29 mouse cellular contexts compared by ENCODE assay signal in the genomic region with DNA sequence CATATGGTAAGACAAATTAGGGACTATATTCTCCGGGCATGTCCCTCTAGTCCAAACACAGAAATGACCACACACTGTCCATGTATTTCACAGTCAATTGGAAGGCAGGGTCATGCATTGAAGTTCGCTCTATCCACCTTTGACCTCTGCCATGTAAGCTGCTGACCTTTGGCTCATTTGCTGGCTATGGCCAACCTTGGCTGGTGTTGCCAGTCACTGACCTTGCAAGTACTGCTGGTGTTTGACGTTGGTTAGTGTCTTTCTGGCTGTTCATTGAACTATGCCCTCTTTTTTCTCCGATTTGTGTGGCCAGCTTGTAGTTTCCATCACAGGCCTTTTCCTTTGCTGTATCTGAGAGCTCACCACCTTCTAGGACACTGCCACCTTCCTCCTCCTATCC.
DNase-seq lines count a peak whose midpoint lies in the region; ATAC-seq and TF ChIP-seq lines count a peak whose summit lies in the region.
"Had no signal": no experiment of that assay in that cellular context is flagged by ENCODE, and none has a peak within 500 bp of the region (broad histone marks: within the 10 kb centered on the region; RNA-seq: fewer than 3 reads in every experiment).

No protein-coding gene starts in this region.

- H3K27ac ChIP-seq in liver, adult 2 months (replicated peaks; ENCODE audit: insufficient read depth, low read depth, low read length), result peak overlapping the region; percentile 83
- H3K27ac ChIP-seq in liver, embryonic 12.5 days, result no peak overlapping the region
- H3K27ac ChIP-seq: embryonic facial prominence, embryonic 12.5 days; hindbrain, embryonic 12.5 days; hindbrain, postnatal 0 days; intestine, embryonic 15.5 days; limb, embryonic 10.5 days; limb, embryonic 15.5 days; macrophage; midbrain, embryonic 15.5 days had no signal

- H3K4me2 ChIP-seq in liver, embryonic 12.5 days, result no peak overlapping the region
- H3K4me2 ChIP-seq: embryonic facial prominence, embryonic 12.5 days; heart, embryonic 11.5 days; hindbrain, embryonic 12.5 days; intestine, embryonic 15.5 days; limb, embryonic 15.5 days; midbrain, embryonic 15.5 days had no signal

- H3K27me3 ChIP-seq in liver, adult 2 months (ENCODE audit: control insufficient read depth, insufficient read depth, low read length), result no peaks in the 10 kb centered on the region
- H3K27me3 ChIP-seq in liver, embryonic 12.5 days (replicated peaks), result no peaks in the 10 kb centered on the region
- H3K27me3 ChIP-seq: CH12.LX; embryonic facial prominence, embryonic 12.5 days; hindbrain, embryonic 12.5 days; intestine, embryonic 15.5 days; limb, embryonic 15.5 days; midbrain, embryonic 15.5 days had no signal

- DNase-seq in adrenal gland, adult 2 months, result peak; percentile 52
- DNase-seq in adrenal gland, postnatal 4 days (ENCODE audit: low spot score in 2 of 2), result no peak
- peak; percentile 26 for DNase-seq in kidney, adult 18-20 months
- DNase-seq in kidney, postnatal 10 days, result no peak
- peak; percentile 100 for DNase-seq in liver, adult 2 months (ENCODE audit: extremely low read depth, low read depth, low spot score)
- DNase-seq in kidney, postnatal 36 days, result peak; percentile 64 to 66
- DNase-seq: cerebellum, adult 11 months; cerebellum, adult 9-10 months; embryo, embryonic 11 days; gastrocnemius, postnatal 14 days; heart, postnatal 36 days; layer of hippocampus, adult 9-11 months; lung, adult 2 months; lung, postnatal 10 days; right cerebral cortex, postnatal 25 days; thymus, postnatal 14 days had no signal

- H3K9me3 ChIP-seq in liver, embryonic 12.5 days (replicated peaks), result no peaks in the 10 kb centered on the region
- H3K9me3 ChIP-seq: embryonic facial prominence, embryonic 12.5 days; hindbrain, embryonic 12.5 days; intestine, embryonic 15.5 days; limb, embryonic 10.5 days; limb, embryonic 15.5 days; midbrain, embryonic 15.5 days had no signal

- TF ChIP-seq POLR2A in liver, adult 2 months (IDR thresholded peaks at IDR 0.05; ENCODE audit: extremely low read depth, insufficient read depth, low read length), result no peak

- peak overlapping the region; percentile 28; the same call in 1 of the 2 replicates for H3K9ac ChIP-seq in liver, adult 2 months (ENCODE audit: low read depth, low read length)
- H3K9ac ChIP-seq in liver, embryonic 12.5 days, result no peak overlapping the region
- H3K9ac ChIP-seq: embryonic facial prominence, embryonic 12.5 days; hindbrain, embryonic 12.5 days; intestine, embryonic 15.5 days; limb, embryonic 15.5 days; midbrain, embryonic 15.5 days had no signal

- no peaks in the 10 kb centered on the region for H3K36me3 ChIP-seq in liver, adult 2 months (ENCODE audit: control insufficient read depth, insufficient read depth, low read length)
- H3K36me3 ChIP-seq in liver, embryonic 12.5 days, result no peaks in the 10 kb centered on the region
- H3K36me3 ChIP-seq: embryonic facial prominence, embryonic 12.5 days; hindbrain, embryonic 12.5 days; intestine, embryonic 15.5 days; limb, embryonic 10.5 days; limb, embryonic 15.5 days; midbrain, embryonic 15.5 days had no signal

- no peak for TF ChIP-seq CTCF in liver, adult 2 months (IDR thresholded peaks at IDR 0.05; ENCODE audit: low read depth, low read length)

- 24% methylated on average over 4 of the region's 4 CpGs for WGBS in liver, adult 2 months
- WGBS in liver, embryonic 12.5 days (ENCODE audit: insufficient replicate concordance), result 50% methylated on average over 4 of the region's 4 CpGs

- no peak overlapping the region for H3K4me3 ChIP-seq in liver, adult 2 months (ENCODE audit: insufficient read depth, low read depth, low read length)
- no peak overlapping the region for H3K4me3 ChIP-seq in liver, embryonic 12.5 days
- H3K4me3 ChIP-seq: embryonic facial prominence, embryonic 12.5 days; hindbrain, embryonic 12.5 days; intestine, embryonic 15.5 days; limb, embryonic 10.5 days; limb, embryonic 15.5 days; midbrain, embryonic 15.5 days had no signal

- no peak for ATAC-seq in liver, embryonic 12.5 days
- ATAC-seq: activated CD4-positive, CD25-positive, alpha-beta regulatory T cell, adult 4 months; forebrain, embryonic 14.5 days; hindbrain, postnatal 0 days; intestine, embryonic 15.5 days; midbrain, embryonic 15.5 days had no signal

- H3K4me1 ChIP-seq in liver, adult 2 months (ENCODE audit: control insufficient read depth, insufficient read depth, low read length), result peaks cover 11% of the 10 kb centered on the region
- no peaks in the 10 kb centered on the region for H3K4me1 ChIP-seq in liver, embryonic 12.5 days
- H3K4me1 ChIP-seq: intestine, embryonic 15.5 days had no signal

- no peaks in the 10 kb centered on the region for H3K79me2 ChIP-seq in liver, adult 2 months (ENCODE audit: control insufficient read depth, insufficient read depth, low read length)

Comparison
In these comparisons a context has a peak if more than half of its experiments do, and no peak if none do; other contexts are left out.
1. DNase-seq: peak in adrenal gland, adult 2 months (single experiment), kidney, adult 18-20 months (single experiment), liver, adult 2 months (single experiment) and kidney, postnatal 36 days (2 of 2); none in adrenal gland, postnatal 4 days (0 of 2) and kidney, postnatal 10 days (single experiment).